Mouse (Mus musculus): ENCODE results near the gene 4922502D21Rik.

DNA sequence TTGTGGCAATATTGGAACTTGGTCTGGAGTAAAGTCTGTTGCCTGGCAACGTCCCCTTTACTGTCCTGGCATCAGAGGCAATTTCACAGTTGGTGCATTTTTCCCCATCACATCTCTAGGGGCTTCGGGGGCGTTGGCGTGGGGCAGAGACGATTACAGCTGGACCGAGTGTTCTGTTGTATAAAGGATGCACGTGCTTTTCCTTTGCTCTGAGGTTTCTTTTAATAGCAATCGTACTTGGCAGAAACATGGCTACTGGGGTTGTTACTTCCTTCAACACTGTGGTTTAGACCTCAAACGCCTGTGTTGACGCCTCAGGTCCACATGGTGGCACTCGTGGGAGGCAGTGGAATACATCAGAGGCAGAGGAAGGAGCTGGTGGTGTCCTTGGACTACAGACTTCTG is 2.1 kb upstream of the 4922502D21Rik start:
- TF ChIP-seq CHD2 (IDR thresholded peaks at IDR 0.05; ENCODE audit: low read depth, low read length) (no peak), MAFK (IDR thresholded peaks at IDR 0.05; ENCODE audit: insufficient read depth, low read depth, low read length) (no peak), ZNF384 (IDR thresholded peaks at IDR 0.05; ENCODE audit: low read depth, low read length) (no peak), HCFC1 (IDR thresholded peaks at IDR 0.05; ENCODE audit: borderline replicate concordance, insufficient read depth, low read length) (no peak)

All from ES-E14 (cell line).